Mouse (Mus musculus): ENCODE measurements around the gene Gpc3. TPM values are rescaled to one million over a fixed set of nuclear protein-coding genes. Genes with fewer than 3 reads are reported as not detected.

Gpc3 gene
- total RNA-seq, 1 experiment = 61.9 TPM

DNA sequence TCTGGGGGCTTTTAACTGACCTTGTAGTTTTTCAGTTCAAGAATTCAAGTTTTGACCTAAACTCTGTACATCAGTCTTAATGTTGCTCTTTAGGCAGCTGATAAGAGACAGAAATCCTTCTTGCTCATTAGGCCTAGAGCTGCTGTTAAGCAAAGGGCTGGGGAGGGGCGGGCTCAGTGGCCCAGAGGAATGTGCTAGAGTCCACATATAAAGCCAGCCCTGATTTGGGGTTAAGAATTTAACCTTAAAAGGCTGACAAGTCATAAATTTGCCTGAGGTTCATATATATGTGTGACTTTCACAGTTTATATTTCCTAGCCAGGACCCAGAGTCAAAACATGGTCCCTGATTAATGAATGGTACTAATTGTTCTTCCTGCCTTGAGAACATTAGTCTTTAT lies 14.5 kb downstream of the Gpc3 start:
- Histone ChIP-seq H3K9ac (ENCODE audit: insufficient read depth, low read depth, low read length, poor library complexity, severe bottlenecking) (no peak overlapping the region), H3K4me3 (ENCODE audit: insufficient read depth in 1 of 2, low read depth in 1 of 2, low read length in 2 of 2, poor library complexity in 1 of 2, severe bottlenecking in 1 of 2) (no peak overlapping the region), H3K4me1 (ENCODE audit: control insufficient read depth in 2 of 2, insufficient read depth in 2 of 2, low read length in 2 of 2, poor library complexity in 1 of 2) (no peaks in the 10 kb centered on the region), H3K27ac (ENCODE audit: insufficient read depth, low read depth, low read length, poor library complexity, severe bottlenecking) (no peak overlapping the region), H3K9me3 (ENCODE audit: control insufficient read depth, insufficient read depth, low read depth, low read length) (no peaks in the 10 kb centered on the region), H3K36me3 (ENCODE audit: control insufficient read depth, insufficient read depth, low read length, poor library complexity, severe bottlenecking) (no peaks in the 10 kb centered on the region)
- TF ChIP-seq CHD2 (IDR thresholded peaks at IDR 0.05; ENCODE audit: low read depth, low read length) (no peak), ZNF384 (IDR thresholded peaks at IDR 0.05; ENCODE audit: low read depth, low read length) (no peak), HCFC1 (IDR thresholded peaks at IDR 0.05; ENCODE audit: borderline replicate concordance, insufficient read depth, low read length) (no peak), MAFK (IDR thresholded peaks at IDR 0.05; ENCODE audit: insufficient read depth, low read depth, low read length) (no peak), ZC3H11A (IDR thresholded peaks at IDR 0.05; ENCODE audit: borderline replicate concordance, low read depth, low read length) (no peak)
- in situ Hi-C loops (cut with MboI; ENCODE audit: low sequenced_read_pairs in 2 of 2, unreplicated experiment in 2 of 2) = no loop called here
- DNase-seq (ENCODE audit: low read depth, low spot score) = no peak

DNA sequence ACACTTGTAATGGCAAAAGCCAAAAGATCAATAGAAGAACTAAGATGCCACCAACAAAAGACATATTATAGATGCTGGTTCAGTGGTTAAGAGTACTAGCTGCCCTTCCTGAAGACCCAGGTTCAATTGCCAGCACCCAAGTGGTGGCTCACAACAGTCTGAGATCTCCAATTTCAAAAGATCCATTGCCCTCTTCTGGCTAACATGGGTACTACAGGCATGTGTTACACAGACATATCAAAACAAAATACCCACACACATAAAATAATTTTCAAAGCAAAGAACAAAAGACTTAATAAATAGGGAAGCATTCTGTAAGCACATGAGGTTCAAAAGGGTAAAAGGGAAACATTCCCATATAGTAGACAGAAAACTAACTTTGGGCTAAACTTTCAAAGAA lies 26.1 kb downstream of the Gpc3 start:
- Histone ChIP-seq H3K4me1 (ENCODE audit: control insufficient read depth in 2 of 2, insufficient read depth in 2 of 2, low read length in 2 of 2, poor library complexity in 1 of 2) (no peaks in the 10 kb centered on the region), H3K9ac (ENCODE audit: insufficient read depth, low read depth, low read length, poor library complexity, severe bottlenecking) (no peak overlapping the region), H3K9me3 (ENCODE audit: control insufficient read depth, insufficient read depth, low read depth, low read length) (no peaks in the 10 kb centered on the region), H3K4me3 (ENCODE audit: insufficient read depth in 1 of 2, low read depth in 1 of 2, low read length in 2 of 2, poor library complexity in 1 of 2, severe bottlenecking in 1 of 2) (no peak overlapping the region), H3K27ac (ENCODE audit: insufficient read depth, low read depth, low read length, poor library complexity, severe bottlenecking) (no peak overlapping the region), H3K36me3 (ENCODE audit: control insufficient read depth, insufficient read depth, low read length, poor library complexity, severe bottlenecking) (no peaks in the 10 kb centered on the region)
- no peak for DNase-seq (ENCODE audit: low read depth, low spot score)
- TF ChIP-seq ZNF384 (IDR thresholded peaks at IDR 0.05; ENCODE audit: low read depth, low read length) (no peak), HCFC1 (IDR thresholded peaks at IDR 0.05; ENCODE audit: borderline replicate concordance, insufficient read depth, low read length) (no peak), MAFK (IDR thresholded peaks at IDR 0.05; ENCODE audit: insufficient read depth, low read depth, low read length) (no peak), ZC3H11A (IDR thresholded peaks at IDR 0.05; ENCODE audit: borderline replicate concordance, low read depth, low read length) (no peak), CHD2 (IDR thresholded peaks at IDR 0.05; ENCODE audit: low read depth, low read length) (no peak)
- in situ Hi-C loops (cut with MboI; ENCODE audit: low sequenced_read_pairs in 2 of 2, unreplicated experiment in 2 of 2) = no loop called here

DNA sequence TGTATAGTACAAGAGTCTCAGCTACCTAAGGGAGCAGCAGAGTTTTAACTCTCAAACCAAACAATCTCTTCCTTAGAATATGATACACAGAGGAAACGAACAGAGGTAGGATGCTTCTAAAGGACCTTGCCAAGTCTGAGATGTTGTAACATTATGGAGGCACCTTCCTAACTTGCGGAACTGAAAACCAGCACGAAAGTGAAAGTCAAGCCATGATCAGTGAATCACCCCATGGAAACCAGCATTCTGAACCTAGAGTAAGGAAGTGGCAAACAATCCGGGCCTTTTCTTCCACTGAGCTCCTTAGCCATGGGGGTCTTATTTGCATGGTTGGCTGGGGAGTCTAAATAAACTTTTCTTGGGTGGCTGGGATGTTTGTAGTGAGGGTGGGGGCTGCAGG lies 53.8 kb downstream of the Gpc3 start:
- Histone ChIP-seq H3K27ac (ENCODE audit: insufficient read depth, low read depth, low read length, poor library complexity, severe bottlenecking) (no peak overlapping the region), H3K9me3 (ENCODE audit: control insufficient read depth, insufficient read depth, low read depth, low read length) (no peaks in the 10 kb centered on the region), H3K4me1 (ENCODE audit: control insufficient read depth in 2 of 2, insufficient read depth in 2 of 2, low read length in 2 of 2, poor library complexity in 1 of 2) (no peaks in the 10 kb centered on the region), H3K4me3 (ENCODE audit: insufficient read depth in 1 of 2, low read depth in 1 of 2, low read length in 2 of 2, poor library complexity in 1 of 2, severe bottlenecking in 1 of 2) (no peak overlapping the region), H3K9ac (ENCODE audit: insufficient read depth, low read depth, low read length, poor library complexity, severe bottlenecking) (no peak overlapping the region), H3K36me3 (ENCODE audit: control insufficient read depth, insufficient read depth, low read length, poor library complexity, severe bottlenecking) (no peaks in the 10 kb centered on the region)
- in situ Hi-C loops (cut with MboI; ENCODE audit: low sequenced_read_pairs in 2 of 2, unreplicated experiment in 2 of 2) = no loop called here
- no peak for DNase-seq (ENCODE audit: low read depth, low spot score)
- no peak for TF ChIP-seq CHD2 (IDR thresholded peaks at IDR 0.05; ENCODE audit: low read depth, low read length)
- no peak for TF ChIP-seq ZC3H11A (IDR thresholded peaks at IDR 0.05; ENCODE audit: borderline replicate concordance, low read depth, low read length)
- no peak for TF ChIP-seq HCFC1 (IDR thresholded peaks at IDR 0.05; ENCODE audit: borderline replicate concordance, insufficient read depth, low read length)
- no peak for TF ChIP-seq MAFK (IDR thresholded peaks at IDR 0.05; ENCODE audit: insufficient read depth, low read depth, low read length)
- TF ChIP-seq ZNF384 (IDR thresholded peaks at IDR 0.05; ENCODE audit: low read depth, low read length) = no peak

DNA sequence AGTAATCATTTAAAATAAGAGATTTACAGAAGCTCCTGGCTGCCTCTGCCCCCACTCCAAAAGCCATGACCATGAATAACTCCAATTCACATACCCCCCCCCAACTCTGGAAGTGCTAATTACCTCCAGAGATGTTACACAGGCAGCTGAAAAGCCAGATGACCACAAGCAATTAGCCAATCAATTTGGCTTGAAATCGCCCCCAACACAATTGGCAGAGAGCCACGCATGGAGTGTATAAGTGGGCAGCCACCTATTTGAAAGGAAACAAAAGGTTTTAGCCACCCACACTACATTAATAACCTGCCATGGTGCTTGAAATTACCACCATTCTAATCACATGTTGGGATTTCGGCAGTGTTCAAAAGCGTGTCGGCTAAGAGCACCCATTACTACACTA lies 55.2 kb downstream of the Gpc3 start:
- no peak for DNase-seq (ENCODE audit: low read depth, low spot score)
- no peak overlapping the region for H3K4me3 ChIP-seq (ENCODE audit: insufficient read depth in 1 of 2, low read depth in 1 of 2, low read length in 2 of 2, poor library complexity in 1 of 2, severe bottlenecking in 1 of 2)
- no peak overlapping the region for H3K9ac ChIP-seq (ENCODE audit: insufficient read depth, low read depth, low read length, poor library complexity, severe bottlenecking)
- H3K27ac ChIP-seq (ENCODE audit: insufficient read depth, low read depth, low read length, poor library complexity, severe bottlenecking) = no peak overlapping the region
- TF ChIP-seq MAFK (IDR thresholded peaks at IDR 0.05; ENCODE audit: insufficient read depth, low read depth, low read length) = no peak
- no peak for TF ChIP-seq HCFC1 (IDR thresholded peaks at IDR 0.05; ENCODE audit: borderline replicate concordance, insufficient read depth, low read length)
- no peak for TF ChIP-seq CHD2 (IDR thresholded peaks at IDR 0.05; ENCODE audit: low read depth, low read length)
- TF ChIP-seq ZC3H11A (IDR thresholded peaks at IDR 0.05; ENCODE audit: borderline replicate concordance, low read depth, low read length) = no peak
- no peak for TF ChIP-seq ZNF384 (IDR thresholded peaks at IDR 0.05; ENCODE audit: low read depth, low read length)
- no peaks in the 10 kb centered on the region for H3K9me3 ChIP-seq (ENCODE audit: control insufficient read depth, insufficient read depth, low read depth, low read length)
- H3K4me1 ChIP-seq (ENCODE audit: control insufficient read depth in 2 of 2, insufficient read depth in 2 of 2, low read length in 2 of 2, poor library complexity in 1 of 2) = no peaks in the 10 kb centered on the region
- H3K36me3 ChIP-seq (ENCODE audit: control insufficient read depth, insufficient read depth, low read length, poor library complexity, severe bottlenecking) = no peaks in the 10 kb centered on the region
- in situ Hi-C loops (cut with MboI; ENCODE audit: low sequenced_read_pairs in 2 of 2, unreplicated experiment in 2 of 2) = no loop called here

DNA sequence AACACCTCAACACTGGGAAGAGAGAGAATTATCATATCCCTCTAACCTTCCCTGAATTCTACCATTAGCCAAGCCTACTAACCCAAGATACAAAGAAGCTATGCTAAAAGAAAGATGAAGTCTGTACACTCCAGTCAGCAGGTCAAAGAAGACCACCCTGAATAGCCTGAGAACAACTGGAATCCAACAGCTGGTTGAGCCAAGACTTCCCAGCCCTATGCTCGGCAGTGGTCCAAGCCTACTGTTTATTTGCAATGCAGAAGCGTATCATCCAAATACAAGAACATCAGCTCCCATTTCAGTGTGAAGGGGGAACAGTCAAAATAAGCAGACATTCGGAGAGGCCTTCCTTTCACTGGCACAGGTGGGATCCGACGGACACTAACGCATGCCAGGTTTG lies 56.3 kb downstream of the Gpc3 start:
- no peak overlapping the region for H3K4me3 ChIP-seq (ENCODE audit: insufficient read depth in 1 of 2, low read depth in 1 of 2, low read length in 2 of 2, poor library complexity in 1 of 2, severe bottlenecking in 1 of 2)
- in situ Hi-C loops (cut with MboI; ENCODE audit: low sequenced_read_pairs in 2 of 2, unreplicated experiment in 2 of 2) = no loop called here
- H3K9ac ChIP-seq (ENCODE audit: insufficient read depth, low read depth, low read length, poor library complexity, severe bottlenecking) = no peak overlapping the region
- H3K27ac ChIP-seq (ENCODE audit: insufficient read depth, low read depth, low read length, poor library complexity, severe bottlenecking) = no peak overlapping the region
- no peaks in the 10 kb centered on the region for H3K36me3 ChIP-seq (ENCODE audit: control insufficient read depth, insufficient read depth, low read length, poor library complexity, severe bottlenecking)
- H3K9me3 ChIP-seq (ENCODE audit: control insufficient read depth, insufficient read depth, low read depth, low read length) = no peaks in the 10 kb centered on the region
- no peak for DNase-seq (ENCODE audit: low read depth, low spot score)
- TF ChIP-seq CHD2 (IDR thresholded peaks at IDR 0.05; ENCODE audit: low read depth, low read length) (no peak), ZC3H11A (IDR thresholded peaks at IDR 0.05; ENCODE audit: borderline replicate concordance, low read depth, low read length) (no peak), ZNF384 (IDR thresholded peaks at IDR 0.05; ENCODE audit: low read depth, low read length) (no peak), HCFC1 (IDR thresholded peaks at IDR 0.05; ENCODE audit: borderline replicate concordance, insufficient read depth, low read length) (no peak), MAFK (IDR thresholded peaks at IDR 0.05; ENCODE audit: insufficient read depth, low read depth, low read length) (no peak)
- no peaks in the 10 kb centered on the region for H3K4me1 ChIP-seq (ENCODE audit: control insufficient read depth in 2 of 2, insufficient read depth in 2 of 2, low read length in 2 of 2, poor library complexity in 1 of 2)
